In the genomic region with DNA sequence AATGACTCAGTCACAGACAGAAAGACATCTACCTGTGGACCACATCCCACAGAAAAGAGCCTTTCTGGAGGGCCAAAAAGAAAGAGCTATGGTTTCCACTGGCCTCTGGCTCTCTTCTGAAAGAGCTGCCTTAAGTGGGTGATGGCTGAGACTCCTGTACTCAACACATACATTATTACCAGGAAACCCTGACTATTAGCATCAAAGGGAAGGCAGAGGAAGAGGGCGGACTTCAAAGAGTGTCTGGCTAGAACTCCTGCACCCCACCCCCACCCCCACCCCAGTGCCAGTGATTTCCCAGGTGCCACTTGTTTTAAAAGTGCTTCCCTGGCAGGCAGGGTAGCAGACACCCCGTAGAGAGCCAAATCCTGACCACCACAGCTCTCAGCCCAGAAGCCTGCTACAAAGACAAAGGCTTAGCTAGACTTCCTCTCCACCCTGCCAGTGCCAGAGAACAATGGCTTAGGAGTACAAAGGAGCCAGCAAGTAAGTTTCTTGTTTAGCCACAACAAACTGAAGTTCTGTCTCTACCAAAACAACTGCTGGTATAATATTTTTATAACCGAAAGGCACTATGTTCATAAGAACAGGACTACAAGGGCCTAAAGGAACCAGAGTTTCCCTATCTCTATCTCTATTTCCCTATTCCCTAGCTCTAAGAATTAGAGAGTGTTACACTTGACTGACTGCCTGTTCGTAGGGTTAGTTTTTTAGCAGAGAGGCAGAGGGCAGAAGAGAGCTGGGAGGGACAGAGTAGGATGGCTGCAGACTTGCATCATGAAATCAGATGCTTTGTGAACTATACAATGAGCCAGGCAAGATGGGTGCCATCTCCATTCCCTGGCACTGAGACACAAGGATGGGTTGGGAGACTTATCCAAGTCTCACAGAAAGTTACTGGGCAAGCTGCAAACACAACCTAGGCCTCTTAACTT, we compare ENCODE assay signal across 9 mouse cellular contexts. TPM values are rescaled to one million over a fixed set of nuclear protein-coding genes. Genes with fewer than 3 reads are reported as not detected.
DNase-seq lines count a peak whose midpoint lies in the region; ATAC-seq lines count a peak whose summit lies in the region.
"Had no signal": no experiment of that assay in that cellular context is flagged by ENCODE, and none has a peak within 500 bp of the region (broad histone marks: within the 10 kb centered on the region; RNA-seq: fewer than 3 reads in every experiment).

No protein-coding gene starts in this region.

- no peaks in the 10 kb centered on the region for H3K9me3 ChIP-seq in heart, embryonic 15.5 days (replicated peaks)
- H3K9me3 ChIP-seq in heart, embryonic 16.5 days (replicated peaks; ENCODE audit: control insufficient read depth, low read length): no peaks in the 10 kb centered on the region

- H3K4me3 ChIP-seq in heart, embryonic 15.5 days: no peak overlapping the region
- no peak overlapping the region for H3K4me3 ChIP-seq in heart, embryonic 16.5 days (ENCODE audit: low read length)

- no peaks in the 10 kb centered on the region for H3K4me1 ChIP-seq in heart, embryonic 15.5 days (replicated peaks)
- no peaks in the 10 kb centered on the region for H3K4me1 ChIP-seq in heart, embryonic 16.5 days (ENCODE audit: control insufficient read depth, insufficient read depth, low read length)

- no peak for ATAC-seq in heart, embryonic 15.5 days (replicated peaks; ENCODE audit: insufficient number of reproducible peaks, insufficient read depth, low FRiP score, low read depth)
- no peak for ATAC-seq in heart, embryonic 16.5 days (replicated peaks; ENCODE audit: extremely low read depth, insufficient read depth, low FRiP score)
- no peak for ATAC-seq in erythroblast, adult 5-6 weeks (replicated peaks; ENCODE audit: low FRiP score, poor library complexity, severe bottlenecking)
- ATAC-seq: Patski had no signal

- H3K36me3 ChIP-seq in heart, embryonic 15.5 days: peaks cover 53% of the 10 kb centered on the region
- 0 out of 2 replicates have a peak, but pooled peaks cover 10% of the 10 kb centered on the region for H3K36me3 ChIP-seq in heart, embryonic 16.5 days (ENCODE audit: control insufficient read depth, insufficient read depth)

- no peaks in the 10 kb centered on the region for H3K27me3 ChIP-seq in heart, embryonic 15.5 days
- H3K27me3 ChIP-seq in heart, embryonic 16.5 days (ENCODE audit: control insufficient read depth, insufficient read depth, low read length): no peaks in the 10 kb centered on the region
- H3K27me3 ChIP-seq: Patski had no signal

- intact Hi-C loops in heart, postnatal 25 days (cut with DNase I): no loop called here

- peak overlapping the region; percentile 16; the same call in 1 of the 2 replicates for H3K27ac ChIP-seq in heart, embryonic 15.5 days
- peak overlapping the region; percentile 14; the same call in 1 of the 2 replicates for H3K27ac ChIP-seq in heart, embryonic 16.5 days (ENCODE audit: low read length)

- no peak overlapping the region for H3K9ac ChIP-seq in heart, embryonic 15.5 days
- no peak overlapping the region for H3K9ac ChIP-seq in heart, embryonic 16.5 days (ENCODE audit: low read length)

- 58% methylated on average over 4 of the region's 4 CpGs for WGBS in heart, embryonic 15.5 days
- 49% methylated on average over 4 of the region's 4 CpGs for WGBS in heart, embryonic 16.5 days

- H3K4me2 ChIP-seq in heart, embryonic 15.5 days: no peak overlapping the region
- no peak overlapping the region for H3K4me2 ChIP-seq in heart, embryonic 16.5 days (ENCODE audit: low read depth, low read length)

- DNase-seq in heart, postnatal 25 days (ENCODE audit: low spot score): no peak
- DNase-seq in NIH3T3 (ENCODE audit: low read depth) (peak; percentile 27), MN1 (ENCODE audit: low spot score) (no peak)
- DNase-seq in neural tube, embryonic 10.5 days (ENCODE audit: extremely low spot score, low spot score): peak; percentile 32
- DNase-seq in cerebellum, adult 9-11 months: no peak

RNA-seq across cellular contexts. Expression of a gene that starts 29.3 kb away (rescaled TPM):
- polyA plus RNA-seq in heart, embryonic 15.5 days (2015; fragmentation: Nextera tagmentation; extraction: Ambion mirVana): 27.5 and 32.5 TPM in 2 replicates
- 10 to 100 TPM; 16.4 to 20.5 TPM for total RNA-seq in heart, postnatal 25 days (2021)
- 28.4 and 30.9 TPM in 2 replicates for polyA plus RNA-seq in heart, embryonic 16.5 days (2015; fragmentation: Nextera tagmentation; extraction: Ambion mirVana)
- total RNA-seq in erythroblast, adult 5-6 weeks (2015; ENCODE audit: low replicate concordance): 0.42 and 3.1 TPM in 2 replicates
- 1.7 and 9.2 TPM in 2 replicates for total RNA-seq in erythroblast, adult 5-6 weeks (2017; ENCODE audit: low replicate concordance)

RNA-seq across cellular contexts. Expression of a gene that starts 32.8 kb away (rescaled TPM):
- 0.50 and 1.4 TPM in 2 replicates for polyA plus RNA-seq in heart, embryonic 15.5 days (2015; fragmentation: Nextera tagmentation; extraction: Ambion mirVana)
- under 1 TPM in 1 of 2 experiments, not detected in 1; 0.34 TPM for total RNA-seq in heart, postnatal 25 days (2021)
- 1.1 and 1.9 TPM in 2 replicates for polyA plus RNA-seq in heart, embryonic 16.5 days (2015; fragmentation: Nextera tagmentation; extraction: Ambion mirVana)
- 0.84 TPM in 1 of 2 replicates, not detected in the other for total RNA-seq in erythroblast, adult 5-6 weeks (2015; ENCODE audit: low replicate concordance)
- total RNA-seq in erythroblast, adult 5-6 weeks (2017; ENCODE audit: low replicate concordance): 0.26 and 2.9 TPM in 2 replicates

Comparison
In these comparisons a context has a peak if more than half of its experiments do, and no peak if none do; other contexts are left out.
1. DNase-seq: peak in NIH3T3 (single experiment) and neural tube, embryonic 10.5 days (single experiment); none in heart, postnatal 25 days (single experiment), MN1 (single experiment) and cerebellum, adult 9-11 months (single experiment).